Mouse (Mus musculus): ENCODE measurements at regions not wholly inside any gene's neighbourhood (a gene's known extent, or its start where the extent isn't known, plus 50 kb on each side); places are given as distances from the start of the nearest gene placed in this dataset.

GRCm38 (mm10) chr9:33258241-33258640, 622.2 kb downstream of the Ets1 start:
- TF ChIP-seq CTCF (IDR thresholded peaks at IDR 0.05; ENCODE audit: low read depth, low read length) = no peak
- TF ChIP-seq GATA1 (IDR thresholded peaks at IDR 0.05; ENCODE audit: borderline replicate concordance, low read length) = no peak
- TF ChIP-seq GATA2 (IDR thresholded peaks at IDR 0.05; ENCODE audit: borderline replicate concordance, low read depth, low read length) = no peak
- no peak for TF ChIP-seq TAL1 (conservative IDR thresholded peaks at IDR 0.05; ENCODE audit: low read depth, low read length)
- TF ChIP-seq POLR2AphosphoS5 (IDR thresholded peaks at IDR 0.05; ENCODE audit: insufficient replicate concordance, low read depth, low read length) = no peak
